Mouse (Mus musculus) forebrain, embryonic 16.5 days (tissue): ENCODE measurements around the gene Mapk8ip2. TPM values are rescaled to one million over a fixed set of nuclear protein-coding genes. Genes with fewer than 3 reads are reported as not detected.

Experiments used
- ATAC-seq: fragments of 200-750 bp; cut with Nextera tagmentation; 2 replicates; pipeline ENCODE4 v1.8.0; 2017; ENCODE audit warnings: mild to moderate bottlenecking, moderate library complexity
- H3K27ac ChIP-seq: fragments of 300-500 bp; sonication (generic); 2 replicates; pipeline ENCODE4 v1.5.1; 2014; ENCODE audit warnings: low read length, control low read depth
- H3K27me3 ChIP-seq: fragments of 300-500 bp; sonication (generic); replicated peaks from 2 replicates; pipeline ENCODE4 v1.6.1; 2014; ENCODE audit warnings: low read length; ENCODE audit not compliant: control insufficient read depth, insufficient read depth
- H3K36me3 ChIP-seq: fragments of 300-500 bp; sonication (generic); 2 replicates; pipeline ENCODE4 v1.6.1; 2014; ENCODE audit not compliant: control insufficient read depth, insufficient read depth
- H3K4me1 ChIP-seq: fragments of 300-500 bp; sonication (generic); replicated peaks from 2 replicates; pipeline ENCODE4 v1.6.1; 2014; ENCODE audit warnings: low read length; ENCODE audit not compliant: control insufficient read depth, insufficient read depth
- H3K4me2 ChIP-seq: fragments of 300-500 bp; sonication (generic); 2 replicates; pipeline ENCODE4 v1.6.1; 2014; ENCODE audit warnings: mild to moderate bottlenecking, low read length, control low read depth
- H3K4me3 ChIP-seq: fragments of 300-500 bp; sonication (generic); replicated peaks from 2 replicates; pipeline ENCODE4 v1.5.1; 2014; ENCODE audit warnings: mild to moderate bottlenecking, low read length, control low read depth
- H3K9ac ChIP-seq: fragments of 300-500 bp; sonication (generic); replicated peaks from 2 replicates; pipeline ENCODE4 v1.6.1; 2014; ENCODE audit warnings: low read depth, low read length, control low read depth
- H3K9me3 ChIP-seq: fragments of 300-500 bp; sonication (generic); 2 replicates; pipeline ENCODE4 v1.6.1; 2016; ENCODE audit warnings: low read length; ENCODE audit not compliant: control insufficient read depth
- WGBS: fragments of 180-500 bp; shearing (Covaris S2); extraction: QIAGEN DNeasy Blood & Tissue Kit; methylation state at CpG from one replicate; pipeline ENCODE4 v1.1.7; 2014; 5-methylcytosine and 5-hydroxymethylcytosine counted together
- polyA plus RNA-seq: library from polyadenylated mRNA; unstranded; fragments of >200 nt; fragmentation: Nextera tagmentation; extraction: Ambion mirVana; gene quantifications from 2 replicates; pipeline ENCODE4 v1.2.1, GENCODE M21; 2015

Mapk8ip2 gene
- polyA plus RNA-seq, 1 experiment from 2014 or later = 81.9 TPM

- H3K9me3 ChIP-seq = peaks cover 4% of the 10 kb centered on the region; the same call in 1 of the 2 replicates
- no peak overlapping the region for H3K9ac ChIP-seq
- H3K36me3 ChIP-seq = no peaks in the 10 kb centered on the region
- peaks cover 17% of the 10 kb centered on the region for H3K4me1 ChIP-seq
- H3K27ac ChIP-seq = no peak overlapping the region
- no peak overlapping the region for H3K4me2 ChIP-seq
- no peak for ATAC-seq
- peaks cover 3% of the 10 kb centered on the region; the same call in 1 of the 2 replicates for H3K27me3 ChIP-seq
- WGBS = 11% methylated on average over 4 of the region's 4 CpGs
- H3K4me3 ChIP-seq = no peak overlapping the region
Observed at GRCm38 (mm10) chr15:89496131-89496530, 42.4 kb downstream of the Mapk8ip2 start.

- Histone ChIP-seq H3K36me3 (no peaks in the 10 kb centered on the region), H3K27ac (no peak overlapping the region), H3K9ac (no peak overlapping the region), H3K4me2 (no peak overlapping the region), H3K4me3 (no peak overlapping the region), H3K9me3 (peaks cover 4% of the 10 kb centered on the region; the same call in 1 of the 2 replicates), H3K4me1 (peaks cover 17% of the 10 kb centered on the region), H3K27me3 (peaks cover 7% of the 10 kb centered on the region; the same call in 1 of the 2 replicates)
- no peak for ATAC-seq
- 27% methylated on average over 2 of the region's 2 CpGs for WGBS
Observed at GRCm38 (mm10) chr15:89496841-89497240, 43.1 kb downstream of the Mapk8ip2 start.

GRCm38 (mm10) chr15:89497391-89498048 lies 43.8 kb downstream of the Mapk8ip2 start:
- no peak for ATAC-seq
- Histone ChIP-seq H3K27ac (no peak overlapping the region), H3K9ac (no peak overlapping the region), H3K4me1 (peaks cover 17% of the 10 kb centered on the region), H3K27me3 (peaks cover 9% of the 10 kb centered on the region; the same call in 1 of the 2 replicates), H3K36me3 (no peaks in the 10 kb centered on the region), H3K4me3 (no peak overlapping the region), H3K9me3 (peaks cover under 1% of the 10 kb centered on the region; the same call in 1 of the 2 replicates), H3K4me2 (no peak overlapping the region)
- WGBS = 31% methylated on average over 4 of the region's 4 CpGs

GRCm38 (mm10) chr15:89498049-89498960 lies 44.6 kb downstream of the Mapk8ip2 start:
- Histone ChIP-seq H3K36me3 (no peaks in the 10 kb centered on the region), H3K27me3 (peaks cover 9% of the 10 kb centered on the region; the same call in 1 of the 2 replicates), H3K4me1 (peaks cover 17% of the 10 kb centered on the region), H3K4me2 (peak overlapping the region; percentile 75), H3K9me3 (no peaks in the 10 kb centered on the region), H3K9ac (peak overlapping the region; percentile 83), H3K4me3 (peak overlapping the region; percentile 73), H3K27ac (0 out of 2 replicates have a peak overlapping the region, but pooled peaks have one; percentile 47)
- WGBS = 3% methylated on average over 40 of the region's 41 CpGs
- ATAC-seq = peak; percentile 36

- Histone ChIP-seq H3K27ac (peak within 1 kb of the TSS; percentile 47), H3K9me3 (no peaks in the 10 kb centered on the region), H3K4me2 (peak within 1 kb of the TSS; percentile 75), H3K4me1 (peaks cover 17% of the 10 kb centered on the region), H3K36me3 (no peaks in the 10 kb centered on the region; the same call in 1 of the 2 replicates), H3K27me3 (peaks cover 9% of the 10 kb centered on the region; the same call in 1 of the 2 replicates), H3K9ac (peak within 1 kb of the TSS; percentile 83), H3K4me3 (peak within 1 kb of the TSS; percentile 73)
- under 1% methylated on average over 44 of the region's 72 CpGs for WGBS
- ATAC-seq = peak; percentile 69
Observed at GRCm38 (mm10) chr15:89498961-89499688, 45.4 kb downstream of the Mapk8ip2 start, which contains the start of gene Shank3. Gene Shank3, plus strand, starts transcription at chr15:89499623.

GRCm38 (mm10) chr15:89499784-89500220 lies 46.1 kb downstream of the Mapk8ip2 start:
- peaks cover 9% of the 10 kb centered on the region; the same call in 1 of the 2 replicates for H3K27me3 ChIP-seq
- WGBS = 1% methylated on average over 30 of the region's 60 CpGs
- no peaks in the 10 kb centered on the region; the same call in 1 of the 2 replicates for H3K36me3 ChIP-seq
- peak overlapping the region; percentile 75 for H3K4me2 ChIP-seq
- peak overlapping the region; percentile 47 for H3K27ac ChIP-seq
- H3K4me1 ChIP-seq = peaks cover 17% of the 10 kb centered on the region
- H3K4me3 ChIP-seq = peak overlapping the region; percentile 73
- H3K9ac ChIP-seq = peak overlapping the region; percentile 83
- H3K9me3 ChIP-seq = no peaks in the 10 kb centered on the region
- peak; percentile 80 for ATAC-seq

GRCm38 (mm10) chr15:89500221-89500791 lies 46.6 kb downstream of the Mapk8ip2 start:
- Histone ChIP-seq H3K36me3 (no peaks in the 10 kb centered on the region; the same call in 1 of the 2 replicates), H3K9me3 (no peaks in the 10 kb centered on the region), H3K4me2 (peak overlapping the region; percentile 75), H3K4me3 (peak overlapping the region; percentile 73), H3K27ac (no peak overlapping the region), H3K27me3 (peaks cover 9% of the 10 kb centered on the region; the same call in 1 of the 2 replicates), H3K4me1 (peaks cover 17% of the 10 kb centered on the region), H3K9ac (peak overlapping the region; percentile 83)
- ATAC-seq = peak; percentile 41
- WGBS = 1% methylated on average over 35 of the region's 35 CpGs

GRCm38 (mm10) chr15:89501321-89501720 lies 47.6 kb downstream of the Mapk8ip2 start:
- Histone ChIP-seq H3K27ac (no peak overlapping the region), H3K4me3 (no peak overlapping the region), H3K4me1 (peaks cover 17% of the 10 kb centered on the region), H3K36me3 (no peaks in the 10 kb centered on the region; the same call in 1 of the 2 replicates), H3K4me2 (no peak overlapping the region), H3K9ac (no peak overlapping the region), H3K27me3 (peaks cover 9% of the 10 kb centered on the region; the same call in 1 of the 2 replicates), H3K9me3 (no peaks in the 10 kb centered on the region)
- ATAC-seq = no peak
- 89% methylated on average over 3 of the region's 3 CpGs for WGBS
